Mouse (Mus musculus): ENCODE data around the gene Clps. TPM values are rescaled to one million over a fixed set of nuclear protein-coding genes. Genes with fewer than 3 reads are reported as not detected.

Gene Clps
- polyA plus RNA-seq, 1 experiment from 2014 or later, result not detected

Small RNA genes lying within 50 kb of the gene (microRNA-seq; reads per million reads assigned to microRNA genes)
- gene Gm25195 (ENCODE audit: borderline number of aligned reads) (not detected), gene Mir6969 (ENCODE audit: borderline number of aligned reads) (not detected)

Other genes with a start within 250 kb of the Clps start
- gene Fance, start 247.2 kb downstream of the Clps start, polyA plus RNA-seq (2014; fragmentation: Nextera tagmentation; extraction: Ambion mirVana), result 18.8 and 21.2 TPM in 2 replicates
- 562 and 613 TPM in 2 replicates for gene Rpl10a, start 232.3 kb downstream of the Clps start, polyA plus RNA-seq (2014; fragmentation: Nextera tagmentation; extraction: Ambion mirVana)
- 8.6 and 9.0 TPM in 2 replicates for gene Tead3, start 209.9 kb downstream of the Clps start, polyA plus RNA-seq (2014; fragmentation: Nextera tagmentation; extraction: Ambion mirVana)
- 3.4 and 3.6 TPM in 2 replicates for gene Tulp1, start 195.5 kb downstream of the Clps start, polyA plus RNA-seq (2014; fragmentation: Nextera tagmentation; extraction: Ambion mirVana)
- 12.3 and 12.8 TPM in 2 replicates for gene Fkbp5, start 43.2 kb downstream of the Clps start, polyA plus RNA-seq (2014; fragmentation: Nextera tagmentation; extraction: Ambion mirVana)
- gene Armc12, start 30.0 kb downstream of the Clps start, polyA plus RNA-seq (2014; fragmentation: Nextera tagmentation; extraction: Ambion mirVana), result not detected in 2 replicates
- gene Clpsl2, start 11.4 kb downstream of the Clps start, polyA plus RNA-seq (2014; fragmentation: Nextera tagmentation; extraction: Ambion mirVana), result not detected in 2 replicates
- gene Lhfpl5, start 14.9 kb upstream of the Clps start, polyA plus RNA-seq (2014; fragmentation: Nextera tagmentation; extraction: Ambion mirVana), result 0.34 TPM in 1 of 2 replicates, not detected in the other
- gene Srpk1, start 61.9 kb upstream of the Clps start, polyA plus RNA-seq (2014; fragmentation: Nextera tagmentation; extraction: Ambion mirVana), result 130 and 135 TPM in 2 replicates
- 0.36 and 0.55 TPM in 2 replicates for gene Slc26a8, start 129.5 kb upstream of the Clps start, polyA plus RNA-seq (2014; fragmentation: Nextera tagmentation; extraction: Ambion mirVana)
- gene Mapk14, start 130.6 kb upstream of the Clps start, polyA plus RNA-seq (2014; fragmentation: Nextera tagmentation; extraction: Ambion mirVana), result 53.0 and 53.7 TPM in 2 replicates
- gene AC170998.1, start 165.3 kb upstream of the Clps start, polyA plus RNA-seq (2014; fragmentation: Nextera tagmentation; extraction: Ambion mirVana), result 0.62 and 1.5 TPM in 2 replicates
- gene Mapk13, start 208.5 kb upstream of the Clps start, polyA plus RNA-seq (2014; fragmentation: Nextera tagmentation; extraction: Ambion mirVana), result 10.3 and 11.5 TPM in 2 replicates
- gene Brpf3, start 240.3 kb upstream of the Clps start, polyA plus RNA-seq (2014; fragmentation: Nextera tagmentation; extraction: Ambion mirVana), result 5.9 and 6.8 TPM in 2 replicates

All from embryonic facial prominence, embryonic 11.5 days (tissue).